Mouse (Mus musculus) cerebellum, postnatal 25 days (tissue): ENCODE results near the gene Tpm1.

ENCODE experiments used
- DNase-seq, 2 experiments: peaks; one replicate each; pipeline ENCODE4 v3.0.0; 2021; ENCODE audit warnings: mixed read lengths in 2 of 2

Tpm1 gene

DNA sequence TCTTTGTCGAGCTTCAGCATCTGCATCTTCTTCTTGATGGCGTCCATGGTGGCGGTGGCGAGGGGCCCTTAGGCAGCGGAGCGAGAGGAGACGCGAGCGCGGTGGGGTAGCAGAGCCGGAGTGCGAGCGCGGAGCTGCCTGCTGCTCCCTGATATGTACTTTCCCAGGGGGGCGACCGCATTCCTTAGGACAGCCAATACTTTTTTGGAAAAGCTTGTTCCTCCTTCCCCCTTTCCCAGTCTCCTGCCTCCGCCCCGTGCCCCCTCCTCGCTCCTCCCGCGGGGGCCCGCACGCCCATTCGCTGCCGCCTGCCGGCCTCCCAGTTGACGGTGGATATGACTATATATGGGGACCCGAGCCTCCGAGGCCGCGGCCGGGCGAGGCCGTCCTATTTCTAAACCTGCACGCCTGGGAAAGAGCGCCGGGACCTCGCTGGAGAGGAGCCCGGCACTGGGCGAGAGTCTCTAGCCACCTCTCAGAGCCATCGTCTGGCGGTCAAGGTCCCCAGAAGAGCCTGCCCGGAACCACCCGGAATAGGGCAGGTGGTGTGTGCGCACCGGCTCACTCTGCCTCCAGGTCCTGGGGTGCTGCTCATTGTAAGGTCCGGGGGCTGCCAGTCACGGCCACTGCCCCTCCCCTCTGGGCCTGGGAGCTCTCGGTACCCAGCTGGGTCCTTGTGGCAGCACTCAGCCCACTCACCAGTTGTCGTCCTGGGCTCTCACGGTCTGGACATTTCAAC lies at the start of gene Tpm1:
TSS of gene Tpm1 (minus strand) at position 321 of the 739 bp plus-strand sequence.
- peak; percentile 51 to 64 for DNase-seq

DNA sequence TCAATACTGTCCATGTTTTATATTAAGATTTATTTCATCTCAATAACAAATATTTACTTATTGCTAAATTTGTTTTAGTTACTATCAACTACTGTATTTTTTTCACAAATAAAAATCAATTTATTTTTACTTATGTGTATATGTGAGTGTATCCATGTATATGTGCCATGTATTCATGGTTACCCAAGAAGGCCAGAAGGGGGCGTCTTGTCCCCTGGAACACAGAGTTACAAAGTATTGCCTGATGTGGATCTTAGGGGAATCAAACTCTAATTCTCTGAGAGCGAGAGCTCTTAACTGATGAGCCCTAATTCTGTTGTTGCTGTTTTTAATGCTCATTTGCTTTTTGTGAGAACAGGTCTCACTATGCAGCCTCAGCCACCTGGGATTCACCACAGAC lies 45.2 kb upstream of the Tpm1 start:
- DNase-seq: no peak

GRCm38 (mm10) chr9:67092210-67092609 lies 43.0 kb upstream of the Tpm1 start:
- DNase-seq: no peak

DNA sequence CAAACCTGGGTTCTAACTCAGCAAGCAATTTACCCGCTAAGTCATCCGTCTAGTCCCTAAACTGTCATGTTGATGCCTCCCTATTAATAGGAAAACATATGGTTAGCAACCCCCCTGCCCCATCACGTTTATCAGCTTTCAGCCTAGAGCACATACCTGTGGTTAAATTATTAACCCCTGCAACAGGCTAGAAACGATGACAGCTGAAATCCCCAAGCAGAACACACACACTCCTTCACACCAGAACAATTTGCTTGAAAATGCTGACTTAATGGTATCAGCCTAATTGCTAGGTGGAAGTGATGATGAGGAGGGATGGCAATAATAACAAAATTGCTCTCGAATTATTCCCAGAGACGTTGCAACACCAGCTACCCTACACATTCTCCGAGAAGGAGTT lies 42.4 kb upstream of the Tpm1 start:
- DNase-seq: no peak

GRCm38 (mm10) chr9:67091151-67091550 lies 41.9 kb upstream of the Tpm1 start:
- no peak for DNase-seq

GRCm38 (mm10) chr9:67090633-67091045 lies 41.4 kb upstream of the Tpm1 start:
- DNase-seq: no peak

- DNase-seq: no peak
Observed at GRCm38 (mm10) chr9:67089167-67089566, 40.0 kb upstream of the Tpm1 start.

DNA sequence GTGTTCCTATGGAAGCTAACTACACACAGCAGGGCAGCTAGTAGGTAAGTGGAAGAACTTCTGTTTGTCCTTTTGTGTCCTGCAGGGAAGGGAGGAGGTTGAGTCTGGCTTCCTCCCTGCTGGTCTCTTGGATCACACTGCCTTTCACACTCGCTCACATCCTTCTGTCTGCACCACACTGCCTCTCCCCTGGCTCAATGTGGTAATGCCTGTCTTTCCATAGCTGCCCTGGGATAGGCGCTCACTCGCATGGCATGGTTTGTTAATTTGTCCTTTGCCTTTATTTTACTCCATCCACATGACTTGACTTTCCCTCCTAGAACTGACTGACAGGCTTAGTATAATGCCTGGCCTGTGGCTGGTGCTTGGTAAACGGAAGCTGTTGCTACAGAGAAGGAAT lies 34.6 kb upstream of the Tpm1 start:
- no peak for DNase-seq

DNA sequence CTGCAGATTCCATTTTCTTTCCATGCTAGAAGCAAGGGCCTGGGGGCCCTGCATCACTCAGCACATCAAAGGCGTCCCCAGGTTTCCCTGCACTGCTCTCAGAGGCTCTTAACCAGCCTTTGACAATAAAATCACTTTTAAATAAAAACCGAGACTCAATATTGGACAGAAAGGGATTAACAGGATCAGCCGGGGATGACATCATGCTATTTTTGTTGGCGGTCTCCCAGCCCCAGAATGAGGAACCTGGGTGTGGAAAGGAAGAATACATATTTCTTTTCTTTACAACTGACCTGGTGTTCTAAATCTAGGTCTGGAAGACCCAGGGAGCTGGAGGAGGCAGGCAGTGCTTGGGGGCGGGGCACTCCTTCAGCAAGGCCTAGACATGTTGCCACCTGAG lies 32.5 kb upstream of the Tpm1 start:
- no peak for DNase-seq

DNA sequence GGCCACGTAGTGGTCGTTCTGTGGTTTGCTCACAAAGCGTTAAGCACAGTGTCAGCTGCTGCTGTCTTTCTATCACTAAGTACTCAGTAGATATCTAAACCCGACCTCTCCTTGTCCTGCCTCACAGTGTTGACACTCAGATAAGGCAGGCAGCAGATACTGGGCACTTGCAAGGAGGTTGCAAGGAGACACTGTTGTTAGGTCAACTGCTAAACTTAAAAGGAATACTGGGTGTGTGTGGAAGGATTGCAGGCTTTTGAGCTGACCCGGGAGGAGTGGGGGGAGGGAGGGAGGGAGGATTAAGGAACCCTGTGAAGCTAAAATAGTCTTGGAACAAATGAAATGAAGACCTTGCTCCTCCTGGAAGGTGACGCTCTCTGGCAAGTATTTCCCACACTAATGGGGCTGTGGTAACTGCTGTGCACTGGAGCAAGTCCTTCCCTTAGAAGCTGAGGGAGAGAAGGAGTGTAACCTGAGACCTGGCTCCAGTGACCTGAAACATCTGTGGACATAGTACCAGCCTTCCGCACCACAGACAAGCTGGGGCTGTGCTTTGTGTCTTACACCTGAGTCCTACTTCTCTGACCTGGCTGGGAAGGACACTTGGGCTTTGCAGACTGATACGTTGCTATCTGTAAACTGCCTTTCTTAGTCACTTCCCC lies 28.6 kb upstream of the Tpm1 start:
- DNase-seq: no peak

GRCm38 (mm10) chr9:67077266-67077657 lies 28.1 kb upstream of the Tpm1 start:
- DNase-seq: no peak

- no peak for DNase-seq
Observed at GRCm38 (mm10) chr9:67072182-67072581, 23.0 kb upstream of the Tpm1 start.

DNA sequence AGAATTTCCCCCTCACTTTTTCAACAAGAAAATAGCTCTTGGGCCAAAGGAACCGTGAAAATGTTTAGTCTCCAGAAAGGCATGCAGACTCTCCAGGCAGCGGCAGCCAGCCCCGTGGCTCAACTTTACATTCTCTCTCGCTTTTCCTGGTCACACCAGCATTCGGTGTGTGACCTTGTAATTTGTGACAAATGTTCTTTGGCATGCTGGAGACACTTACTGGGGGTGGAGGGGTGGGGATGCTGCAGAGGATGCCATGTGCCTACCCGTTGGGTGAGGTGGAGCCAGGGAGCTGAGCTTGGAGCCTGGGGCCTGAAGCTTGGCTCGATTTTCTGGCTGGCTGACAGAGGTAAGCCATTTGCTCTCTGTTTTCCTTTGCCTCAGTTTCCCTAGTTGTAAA lies 22.4 kb upstream of the Tpm1 start:
- no peak for DNase-seq

DNA sequence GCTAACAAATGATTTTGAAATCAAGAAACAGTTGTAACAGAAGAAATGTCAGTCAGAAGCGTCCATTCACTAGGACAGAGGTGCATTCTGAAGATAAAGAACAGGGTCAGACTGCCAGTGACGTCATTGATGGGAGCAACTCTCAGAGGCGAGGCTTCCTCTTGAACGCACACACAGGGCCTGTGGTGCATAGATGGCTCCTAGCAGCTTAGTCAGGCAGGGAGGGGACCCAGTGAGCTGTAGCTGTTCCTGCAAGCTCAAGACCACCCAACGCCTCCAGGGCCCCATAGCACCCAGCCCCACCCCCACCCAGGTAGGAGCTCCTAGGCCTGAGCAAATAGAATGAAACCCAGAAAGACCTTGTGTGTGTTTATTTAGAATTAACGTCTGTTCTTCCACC lies 21.9 kb upstream of the Tpm1 start:
- no peak for DNase-seq

DNA sequence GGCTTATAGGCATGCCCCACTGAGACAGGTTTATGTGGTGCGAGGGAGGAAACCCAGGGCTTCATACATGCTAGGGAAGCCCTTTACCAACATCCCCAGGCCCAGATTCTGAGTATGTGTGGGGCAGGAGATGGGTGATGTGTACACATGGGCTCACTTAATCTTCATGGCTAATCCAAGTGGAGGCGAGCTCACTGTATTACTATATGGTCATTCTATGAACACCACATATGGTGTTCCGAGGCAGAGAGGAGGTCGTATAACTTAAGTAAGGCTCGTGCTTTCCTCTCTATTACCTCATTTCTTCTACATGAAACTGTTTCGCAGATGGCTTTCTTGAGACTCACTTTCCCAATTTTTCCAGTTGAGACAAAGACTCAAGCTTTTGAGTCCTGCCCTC lies 17.4 kb upstream of the Tpm1 start:
- no peak for DNase-seq

- no peak for DNase-seq
Observed at GRCm38 (mm10) chr9:67059714-67060113, 10.5 kb upstream of the Tpm1 start.

- no peak for DNase-seq
Observed at GRCm38 (mm10) chr9:67058366-67058765, 9.2 kb upstream of the Tpm1 start.

DNA sequence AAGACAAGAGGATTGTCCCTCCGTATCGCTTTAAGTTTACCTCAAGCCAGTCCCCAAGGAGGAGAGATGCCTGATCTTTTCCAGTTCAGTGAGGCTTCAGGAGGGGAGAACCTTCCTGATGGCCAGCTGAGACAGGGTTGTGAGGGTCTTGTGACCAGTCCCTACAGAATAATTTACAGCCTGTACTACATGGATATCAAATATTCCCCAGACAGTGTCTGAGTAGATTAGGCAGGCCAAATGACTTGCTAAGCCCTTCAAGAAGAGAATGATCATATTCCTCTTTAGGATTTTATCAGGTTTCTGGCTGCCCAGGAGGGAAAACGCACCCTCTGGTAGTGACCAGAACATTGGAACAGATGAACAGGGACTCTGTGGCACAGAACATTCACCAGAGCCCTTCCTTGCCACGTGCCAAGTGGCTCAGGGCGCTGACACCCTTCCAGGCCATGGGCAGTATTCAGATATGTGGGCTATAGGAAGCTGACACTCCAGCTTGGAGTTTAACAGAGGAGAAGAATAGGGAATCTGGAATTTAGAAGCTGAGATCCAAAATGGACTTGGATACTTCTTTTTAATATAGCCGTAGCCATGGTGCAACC lies 1.6 kb upstream of the Tpm1 start:
- no peak for DNase-seq

- DNase-seq: no peak
Observed at GRCm38 (mm10) chr9:67049836-67050235, 630 bp upstream of the Tpm1 start.

DNA sequence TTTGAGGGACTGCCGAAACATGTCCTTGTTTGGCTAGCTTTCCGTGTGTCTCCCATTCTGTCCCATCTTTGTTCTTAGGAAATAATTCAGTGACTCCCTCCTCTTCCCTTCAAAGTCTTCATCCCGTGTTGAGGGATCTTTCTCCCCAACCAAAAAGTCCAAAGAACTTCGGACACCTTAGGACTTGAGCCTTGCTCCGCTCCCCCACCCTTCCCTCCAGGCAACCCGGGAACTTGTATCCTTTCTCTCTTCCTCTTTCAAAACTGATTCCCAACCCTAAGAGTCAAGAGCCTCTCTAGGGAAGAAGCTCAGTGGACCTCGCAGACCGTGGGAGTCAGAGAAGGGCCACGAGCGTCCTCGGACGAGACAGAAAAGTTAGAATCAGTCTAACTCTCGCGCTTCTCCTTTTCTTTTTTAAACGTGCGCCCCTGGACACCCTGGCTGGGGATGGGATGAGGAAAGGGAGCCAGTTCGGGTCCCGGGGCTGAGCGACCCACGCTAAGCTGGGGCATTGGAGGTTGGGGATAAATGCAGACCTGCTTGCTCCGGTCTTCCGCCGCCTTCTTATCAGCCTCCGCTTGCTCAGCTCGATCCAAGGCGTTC lies 622 bp downstream of the Tpm1 start:
- DNase-seq: no peak

GRCm38 (mm10) chr9:67047606-67048482 lies 1.4 kb downstream of the Tpm1 start:
- DNase-seq: peak; percentile 38 to 48

DNA sequence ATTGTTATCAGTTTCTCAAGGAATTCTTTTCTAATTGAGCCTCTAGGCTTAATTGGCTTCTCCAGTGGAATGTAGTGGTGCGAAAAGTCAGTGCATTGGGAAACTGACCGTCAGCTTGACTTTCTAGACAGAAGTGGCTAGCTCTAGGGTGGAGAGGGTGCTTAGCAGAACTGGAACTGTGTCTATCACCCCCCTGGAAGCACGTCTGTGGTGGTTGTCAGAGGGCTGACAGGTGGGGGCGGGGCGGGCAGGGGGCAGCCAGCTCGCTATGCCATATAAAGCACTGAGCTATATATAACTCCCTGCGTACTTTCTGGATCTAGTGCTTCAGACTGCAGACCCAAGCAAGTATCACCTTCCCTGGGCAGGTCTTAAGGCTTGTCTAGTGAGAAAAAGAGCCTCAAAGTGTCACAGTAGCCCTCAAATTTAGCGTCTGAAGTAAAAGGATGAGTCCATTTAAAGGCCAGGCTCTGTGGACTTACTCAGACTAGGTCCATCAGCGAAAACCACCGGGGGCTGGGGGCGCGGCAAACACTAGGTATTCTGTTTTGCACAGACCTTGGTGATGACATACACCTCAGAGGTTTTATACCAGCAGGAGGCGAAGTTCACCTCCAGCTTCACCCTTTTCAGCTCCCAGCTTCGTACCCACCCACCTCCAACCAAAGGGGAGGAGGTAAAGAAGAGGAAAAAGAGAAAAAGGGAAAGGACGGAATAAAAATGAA lies 2.2 kb downstream of the Tpm1 start:
- no peak for DNase-seq
